Mouse (Mus musculus): ENCODE measurements around the gene Camkv.

GRCm38 (mm10) chr9:107890260-107890659 is 45.2 kb upstream of the Camkv start:
- TF ChIP-seq TAL1 (IDR thresholded peaks at IDR 0.05; ENCODE audit: low read length) (no peak), GATA1 (IDR thresholded peaks at IDR 0.05; ENCODE audit: low read length) (no peak)
